Mouse (Mus musculus): ENCODE measurements at regions not wholly inside any gene's neighbourhood (a gene's known extent, or its start where the extent isn't known, plus 50 kb on each side); places are given as distances from the start of the nearest gene placed in this dataset.

- ATAC-seq (ENCODE audit: insufficient number of reproducible peaks, insufficient read depth, low FRiP score, low TSS enrichment, low read depth) = no peak
- Histone ChIP-seq H3K4me1 (peaks cover under 1% of the 10 kb centered on the region), H3K4me3 (no peak overlapping the region), H3K27me3 (no peaks in the 10 kb centered on the region), H3K36me3 (no peaks in the 10 kb centered on the region), H3K27ac (no peak overlapping the region), H3K9ac (no peak overlapping the region), H3K9me3 (no peaks in the 10 kb centered on the region), H3K4me2 (no peak overlapping the region)
- WGBS = 92% methylated on average over 2 of the region's 2 CpGs
Measured at GRCm38 (mm10) chr1:78945588-78945987, 129.0 kb downstream of the Kcne4 start.

- 81% methylated on average over 4 of the region's 4 CpGs for WGBS
Measured at GRCm38 (mm10) chr1:78980051-78980450, 163.5 kb downstream of the Kcne4 start.

More at GRCm38 (mm10) chr1:78980051-78980450, 163.5 kb downstream of the Kcne4 start:
- H3K9me3 ChIP-seq = no peaks in the 10 kb centered on the region
- H3K27me3 ChIP-seq = no peaks in the 10 kb centered on the region
- H3K27ac ChIP-seq = no peak overlapping the region
- H3K4me1 ChIP-seq = no peaks in the 10 kb centered on the region
- no peaks in the 10 kb centered on the region for H3K36me3 ChIP-seq
- H3K4me3 ChIP-seq = no peak overlapping the region
- H3K9ac ChIP-seq = no peak overlapping the region
- no peak for ATAC-seq (ENCODE audit: insufficient number of reproducible peaks, insufficient read depth, low FRiP score, low TSS enrichment, low read depth)
- no peak overlapping the region for H3K4me2 ChIP-seq
